Mouse (Mus musculus): Measurements from ENCODE around the gene Ttc39d. TPM values are rescaled to one million over a fixed set of nuclear protein-coding genes. Genes with fewer than 3 reads are reported as not detected.
A peak's percentile ranks its signal among the peaks of the same experiment; 100 is the strongest.

The Ttc39d gene
- total RNA-seq, 2 experiments from 2014 or later, result 0.07 TPM; not detected in 1

DNA sequence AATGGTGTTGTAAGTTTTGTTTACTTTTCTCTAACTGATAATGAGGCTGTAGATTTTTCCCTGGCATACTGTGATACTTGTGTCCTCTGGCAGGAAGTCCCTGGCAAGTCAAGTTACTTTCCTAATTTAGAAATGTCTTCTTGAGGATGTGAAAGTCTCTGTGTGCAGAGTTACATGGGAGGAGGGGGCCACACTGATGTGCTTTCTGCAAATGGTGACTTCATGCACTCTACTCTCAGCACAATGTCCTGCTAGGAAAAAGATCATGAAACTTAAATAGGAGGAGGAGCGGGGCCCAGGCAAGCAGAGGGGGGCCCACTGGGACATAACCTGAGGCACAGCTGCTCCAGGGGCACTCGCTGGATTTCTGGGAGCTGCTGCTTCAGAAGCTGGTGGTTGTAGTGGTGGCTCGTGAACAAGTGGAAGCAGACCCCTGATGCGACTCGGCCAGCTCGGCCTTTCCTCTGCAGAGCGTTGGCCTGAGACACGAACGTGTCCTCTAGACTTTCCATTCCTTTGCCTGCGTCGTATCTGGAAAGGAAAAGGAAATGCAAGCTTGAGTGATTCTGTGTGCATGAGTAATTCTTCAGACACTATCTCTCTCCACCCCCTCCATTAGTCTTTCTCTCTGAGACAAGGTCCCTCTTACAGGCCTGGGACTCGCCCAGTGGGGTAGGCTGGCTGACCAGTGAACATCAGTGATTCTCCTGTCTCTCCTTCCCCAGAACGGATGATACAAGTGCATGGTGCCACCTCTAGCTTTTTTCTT lies 45.7 kb downstream of the Ttc39d start:
- intact Hi-C loops (cut with DNase I), result no loop called here
- DNase-seq, result no peak

DNA sequence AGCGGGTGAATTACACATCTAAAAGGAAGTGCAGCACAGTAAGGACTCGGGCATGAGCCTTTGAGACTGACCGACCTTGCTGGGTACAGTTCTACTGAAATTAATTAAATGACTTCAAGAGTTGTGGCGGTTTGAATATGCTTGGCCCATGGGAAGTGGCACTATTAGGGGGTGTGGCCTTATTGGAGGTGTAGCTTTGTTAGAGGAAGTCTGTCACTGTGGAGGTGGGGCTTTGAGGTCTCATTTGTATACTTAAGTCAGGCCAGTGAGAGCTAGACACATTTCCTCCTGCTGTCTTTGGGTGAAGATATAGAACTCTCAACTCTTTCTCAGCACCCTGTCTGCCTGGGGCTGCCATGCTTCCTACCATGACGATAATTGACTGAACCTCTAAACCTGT lies 47.2 kb downstream of the Ttc39d start:
- DNase-seq, result no peak
- intact Hi-C loops (cut with DNase I), result no loop called here

DNA sequence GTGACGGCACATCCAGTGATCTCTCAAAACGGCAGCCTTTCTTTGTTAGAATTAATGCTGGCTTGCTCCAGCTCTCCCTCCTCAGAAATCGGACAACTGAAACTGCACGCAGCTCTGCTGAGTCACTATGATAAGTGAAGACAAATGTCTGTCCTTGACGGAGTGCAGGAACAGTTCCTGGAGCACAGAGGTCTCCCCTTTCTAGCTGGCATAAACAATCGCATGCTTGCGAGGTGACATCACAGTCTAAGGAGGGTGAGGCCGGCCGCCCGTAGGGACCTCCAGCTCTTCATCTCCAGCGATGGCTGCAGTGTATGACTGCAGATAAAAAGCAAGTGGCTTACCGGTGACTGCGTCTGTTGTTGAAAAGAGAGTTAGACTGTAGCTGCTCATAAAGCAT lies 47.9 kb downstream of the Ttc39d start:
- DNase-seq, result peak; percentile 69 to 74
- intact Hi-C loops (cut with DNase I), result no loop called here

DNA sequence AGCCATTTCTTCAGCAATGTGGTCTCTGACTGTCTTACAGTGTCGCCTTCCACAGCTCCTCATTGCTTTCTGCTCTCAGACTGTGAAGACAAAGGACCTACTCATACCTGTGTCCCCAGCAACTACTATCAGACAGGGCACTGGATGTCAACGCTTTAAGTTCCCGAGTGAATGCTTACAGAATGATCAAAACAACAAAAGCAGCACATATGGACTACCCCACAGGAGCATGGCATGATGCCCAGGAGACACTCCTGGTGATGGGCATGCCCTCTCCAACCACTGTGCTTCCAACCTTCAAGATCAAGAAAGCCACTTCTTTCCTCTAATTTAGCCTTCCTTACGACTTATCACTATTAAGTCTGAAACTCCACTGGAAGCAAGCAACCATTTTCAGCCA lies 59.8 kb downstream of the Ttc39d start:
- DNase-seq, result no peak
- intact Hi-C loops (cut with DNase I), result no loop called here

Other genes with a start within 250 kb of the Ttc39d start
- 10 to 100 TPM; 27.0 to 29.3 TPM for gene Hnrnpll, start 145.1 kb upstream of the Ttc39d start, total RNA-seq (2021)
- 10 to 100 TPM; 11.0 to 12.4 TPM for gene Galm, start 80.0 kb upstream of the Ttc39d start, total RNA-seq (2021)
- gene Srsf7, start 153 bp upstream of the Ttc39d start, total RNA-seq (2021), result 10 to 100 TPM; 42.8 to 51.6 TPM
- gene Gemin6, start 17.0 kb downstream of the Ttc39d start, total RNA-seq (2021), result 1 to 10 TPM; 3.1 to 3.3 TPM
- 10 to 100 TPM; 10.0 to 12.5 TPM for gene Morn2, start 82.7 kb downstream of the Ttc39d start, total RNA-seq (2021)
- 1 to 10 TPM; 8.2 to 9.7 TPM for gene Dhx57, start 83.0 kb downstream of the Ttc39d start, total RNA-seq (2021)
- gene Arhgef33, start 99.9 kb downstream of the Ttc39d start, total RNA-seq (2021), result under 1 TPM in 1 of 2 experiments, not detected in 1; 0.39 TPM
- not detected for gene Gm10190, start 166.1 kb downstream of the Ttc39d start, total RNA-seq (2021)

Measured in heart, postnatal 14 days (tissue).